Mouse (Mus musculus) cerebellum, adult 9-11 months (tissue): Measurements from ENCODE around the gene Sgcb.
"Not testable (repeated sequence)": the region's sequence is repeated elsewhere in the genome, so short reads cannot be mapped to it uniquely, and the experiment has no call there.

Experiments used
- DNase-seq: peaks from one replicate; pipeline ENCODE4 v3.0.0; 2022

Sgcb gene

GRCm38 (mm10) chr5:73632291-73632690 lies 15.3 kb downstream of the Sgcb start, which contains the start of gene Lrrc66:
Gene Lrrc66, minus strand, starts transcription at chr5:73632526.
- DNase-seq, result no peak

GRCm38 (mm10) chr5:73631001-73631558 lies 16.5 kb downstream of the Sgcb start:
- no peak for DNase-seq

- no peak for DNase-seq
Measured at GRCm38 (mm10) chr5:73630141-73630540, 17.4 kb downstream of the Sgcb start.

- no peak for DNase-seq
Measured at GRCm38 (mm10) chr5:73627991-73628390, 19.6 kb downstream of the Sgcb start.

GRCm38 (mm10) chr5:73627559-73627958 lies 20.0 kb downstream of the Sgcb start:
- no peak for DNase-seq

DNA sequence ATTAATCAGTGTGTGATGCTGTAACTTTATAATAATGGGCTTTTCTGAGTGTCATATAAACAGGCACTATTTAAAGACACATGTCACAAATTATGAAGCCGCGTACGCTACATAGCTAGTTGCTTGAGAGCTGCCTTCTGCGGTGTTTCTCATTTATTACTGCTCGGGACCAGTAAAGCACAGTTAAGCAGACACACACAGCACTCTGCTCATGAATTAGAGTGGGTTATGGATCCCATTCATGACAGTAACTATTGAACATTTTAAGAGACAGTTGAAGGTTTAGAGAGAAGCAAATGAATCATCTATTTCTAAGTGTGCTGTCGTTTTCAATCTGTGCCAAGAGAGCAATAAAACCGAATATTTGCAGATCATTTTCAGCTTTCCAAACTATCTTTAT lies 20.7 kb downstream of the Sgcb start:
- no peak for DNase-seq

- no peak for DNase-seq
Measured at GRCm38 (mm10) chr5:73625505-73625904, 22.1 kb downstream of the Sgcb start.

DNA sequence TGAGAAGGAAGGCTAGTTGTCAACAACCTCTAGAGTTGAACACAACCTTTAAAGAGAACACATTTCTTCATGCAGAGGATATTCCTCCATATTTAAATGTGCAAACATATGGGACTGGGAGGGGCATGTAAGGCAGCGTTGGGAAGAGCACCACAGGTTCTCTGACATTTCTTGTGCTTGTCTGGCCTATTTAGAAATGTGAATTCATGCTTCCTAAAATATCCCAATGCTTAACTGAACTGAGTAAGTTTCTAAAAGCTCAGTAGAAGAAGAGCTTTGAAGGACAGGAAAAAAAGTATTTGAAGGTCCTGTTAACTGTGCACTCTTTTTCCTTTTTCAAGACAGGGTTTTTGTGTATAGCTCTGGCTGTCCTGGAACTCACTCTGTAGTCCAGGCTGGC lies 28.6 kb downstream of the Sgcb start:
- DNase-seq, result no peak

GRCm38 (mm10) chr5:73615211-73615610 lies 32.4 kb downstream of the Sgcb start:
- no peak for DNase-seq

DNA sequence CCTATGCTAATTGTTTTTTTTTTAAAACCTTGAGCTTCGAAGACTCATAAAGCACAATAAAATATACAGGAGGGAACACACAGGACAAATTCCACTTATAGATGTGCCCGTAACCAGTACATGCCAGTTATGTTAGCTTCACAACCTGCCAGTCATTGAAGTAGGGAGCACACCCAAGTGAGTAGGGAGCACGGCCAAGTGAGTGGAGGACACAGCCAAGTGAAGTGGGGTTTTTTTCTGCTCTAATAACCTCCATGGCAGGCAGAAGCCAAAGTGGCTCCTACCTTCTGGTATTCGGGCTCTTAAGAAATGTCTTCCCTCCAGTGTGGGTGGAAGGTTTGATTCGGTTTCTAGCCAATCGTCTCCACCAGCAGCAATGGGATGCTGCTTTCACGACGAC lies 34.3 kb downstream of the Sgcb start:
- no peak for DNase-seq

DNA sequence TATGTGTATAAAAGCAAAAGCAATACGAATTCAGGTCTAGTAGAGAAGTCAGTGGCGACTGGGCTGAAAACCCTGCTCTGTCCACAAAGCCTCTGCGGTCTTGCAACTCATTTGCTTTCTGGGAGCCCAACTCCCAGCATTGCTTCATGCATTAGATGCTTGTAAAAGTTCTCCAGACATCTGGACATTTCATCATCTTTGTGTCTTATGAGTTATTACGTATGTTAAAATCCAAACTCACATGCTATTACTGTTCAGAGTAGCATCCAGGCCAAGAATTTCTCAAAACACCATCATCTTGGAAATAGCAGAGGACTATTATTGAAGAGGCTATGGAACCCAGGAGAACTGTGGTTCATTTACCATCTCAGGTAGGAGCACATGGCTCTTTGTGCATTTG lies 36.5 kb downstream of the Sgcb start:
- DNase-seq, result no peak

DNA sequence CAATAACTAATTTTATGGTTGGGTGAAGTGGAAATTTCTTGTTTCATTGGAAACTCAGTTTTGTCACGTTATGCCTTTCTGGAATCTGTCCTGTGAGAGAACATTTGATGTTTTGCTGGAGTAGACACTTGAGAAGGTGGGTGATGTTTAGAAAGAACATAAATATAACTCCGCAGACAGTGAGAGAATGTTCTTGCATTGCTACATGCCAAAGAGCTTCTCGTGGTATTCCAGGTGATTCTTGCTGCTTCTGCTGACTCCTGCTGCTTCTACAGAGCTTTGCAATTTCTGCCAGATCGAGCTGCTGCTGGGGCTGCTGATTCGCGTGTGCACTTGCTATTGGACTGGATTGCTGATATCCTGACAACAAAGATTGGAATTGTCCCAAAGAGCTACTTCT lies 42.6 kb downstream of the Sgcb start:
- no peak for DNase-seq

- no peak for DNase-seq
Measured at GRCm38 (mm10) chr5:73604542-73604941, 43.0 kb downstream of the Sgcb start.

DNA sequence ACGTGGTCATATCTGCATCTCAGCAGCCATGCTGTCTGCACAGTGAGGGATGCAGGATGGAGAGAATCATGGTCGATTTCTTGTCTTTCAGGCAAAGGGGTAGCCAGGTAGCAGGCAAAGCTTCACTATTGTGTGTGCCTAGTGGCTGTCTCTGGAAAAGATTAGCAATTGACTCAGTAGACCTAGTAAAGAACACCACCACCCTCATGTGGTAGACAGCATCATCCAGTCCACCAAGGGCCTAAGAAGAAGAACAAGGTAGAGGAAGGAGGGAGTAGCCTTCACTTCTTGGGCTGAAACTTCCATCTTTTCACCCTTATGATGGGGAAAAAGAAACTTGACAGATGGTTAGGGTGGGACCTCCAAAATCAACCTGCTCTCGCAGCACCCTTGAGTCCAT lies 44.7 kb downstream of the Sgcb start:
- DNase-seq, result no peak

GRCm38 (mm10) chr5:73601361-73601763 lies 46.2 kb downstream of the Sgcb start:
- DNase-seq, result peak; percentile 18

GRCm38 (mm10) chr5:73599991-73600390 lies 47.6 kb downstream of the Sgcb start:
- no peak for DNase-seq

- DNase-seq, result no peak
Measured at GRCm38 (mm10) chr5:73598943-73599695, 48.5 kb downstream of the Sgcb start.

- no peak for DNase-seq
Measured at GRCm38 (mm10) chr5:73587119-73587518, 60.5 kb downstream of the Sgcb start.

- DNase-seq, result no peak
Measured at GRCm38 (mm10) chr5:73586597-73586996, 61.0 kb downstream of the Sgcb start.

- DNase-seq, result peak; percentile 49
Measured at GRCm38 (mm10) chr5:73585212-73586115, 62.1 kb downstream of the Sgcb start.

DNA sequence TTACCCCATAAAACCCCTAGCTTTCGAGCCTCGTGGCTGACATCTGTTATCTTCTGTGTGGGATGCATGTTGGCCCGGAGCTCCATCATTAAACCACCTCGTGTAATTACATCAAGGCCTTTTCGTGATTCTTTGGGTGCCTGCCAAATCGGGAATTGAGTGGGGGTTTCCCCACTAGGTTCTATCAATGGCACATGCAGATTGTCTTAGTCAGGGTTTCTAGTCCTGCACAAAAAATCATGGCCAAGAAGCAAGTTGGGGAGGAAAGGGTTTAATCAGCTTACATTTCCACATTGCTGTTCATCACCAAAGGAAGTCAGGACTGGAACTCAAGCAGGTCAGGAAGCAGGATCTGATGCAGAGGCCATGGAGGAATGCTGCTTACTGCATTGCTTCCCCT lies 63.6 kb downstream of the Sgcb start:
- not testable (repeated sequence) for DNase-seq
